Mouse (Mus musculus) mouse trophoblast stem cell (cell line): ENCODE results near the gene Atp2b4.

ENCODE experiments used
- in situ Hi-C, 2 experiments: fragments of 300-500 bp; cut with MseI, MboI; formaldehyde crosslinking; loops; 2 replicates in 1 of 2; 3 replicates in 1 of 2; pipeline ENCODE4 v1.15.1; 2025

The Atp2b4 gene

GRCm38 (mm10) chr1:133656811-133657210 lies 144.0 kb downstream of the Atp2b4 start:
- in situ Hi-C loops: no loop called here

GRCm38 (mm10) chr1:133653033-133653432 lies 147.8 kb downstream of the Atp2b4 start:
- in situ Hi-C loops: no loop called here

DNA sequence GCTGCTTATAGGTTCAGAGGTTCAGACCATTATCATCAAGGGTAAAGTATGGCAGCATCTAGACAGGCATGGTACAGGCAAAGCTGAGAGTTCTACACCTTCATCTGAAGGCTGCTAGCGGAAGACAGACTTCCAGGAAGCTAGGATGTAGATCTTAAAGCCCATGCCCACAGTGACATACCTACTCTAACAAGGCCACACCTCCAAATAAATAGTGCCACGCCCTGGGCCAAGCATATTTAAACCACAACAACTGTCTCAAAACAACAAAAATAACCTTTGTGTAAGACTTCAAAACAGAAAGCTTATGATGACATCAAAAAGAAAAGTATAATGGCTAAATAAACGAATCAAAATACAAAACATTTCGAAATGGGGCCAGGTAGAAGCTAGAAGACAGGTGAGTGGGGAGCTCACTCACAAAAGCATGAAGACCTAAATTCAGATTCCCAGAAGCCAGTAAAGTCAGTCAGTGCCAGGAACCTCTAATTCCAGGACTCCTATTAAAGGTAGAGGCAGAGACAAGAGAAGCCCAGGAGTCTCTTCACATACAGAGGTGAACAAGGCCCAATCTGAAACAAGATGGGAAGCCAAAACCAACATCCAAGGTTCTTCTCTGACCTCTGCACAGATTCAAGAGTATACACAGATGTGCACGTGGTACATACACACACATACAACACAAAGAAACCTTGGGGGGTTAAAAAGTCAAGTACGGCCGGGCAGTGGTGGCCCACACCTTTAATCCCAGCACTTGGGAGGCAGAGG lies 150.4 kb downstream of the Atp2b4 start:
- in situ Hi-C loops: no loop called here
